Mouse (Mus musculus): ENCODE measurements around the gene Grm1. TPM values are rescaled to one million over a fixed set of nuclear protein-coding genes. Genes with fewer than 3 reads are reported as not detected.

The Grm1 gene
- total and polyA plus RNA-seq, 2 experiments from 2014 or later: 13.9 to 29.8 TPM

DNA sequence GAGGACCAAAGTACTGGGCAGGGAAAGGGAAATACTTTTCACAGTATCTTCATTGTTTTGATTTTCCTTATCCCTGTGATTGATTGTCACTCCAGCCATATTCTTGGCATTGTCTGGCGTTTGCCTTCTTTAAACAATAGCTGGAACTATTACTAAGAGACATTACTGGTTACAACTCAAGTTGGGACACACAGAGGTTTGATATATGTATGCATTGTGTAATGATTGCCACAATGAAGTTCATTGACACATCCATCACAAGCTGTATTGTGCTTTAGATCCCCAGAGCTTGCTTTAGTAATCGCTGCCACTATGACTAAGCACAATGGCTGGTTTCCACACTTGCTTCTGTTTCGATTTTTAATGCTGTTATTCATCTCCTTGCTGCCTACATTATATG is 341.4 kb downstream of the Grm1 start:
- Histone ChIP-seq H3K4me2 (ENCODE audit: low read depth, low read length) (no peak overlapping the region), H3K27ac (no peak overlapping the region), H3K9ac (replicated peaks; ENCODE audit: low read length) (no peak overlapping the region), H3K9me3 (ENCODE audit: low read length) (no peaks in the 10 kb centered on the region), H3K36me3 (ENCODE audit: insufficient read depth, low read length) (no peaks in the 10 kb centered on the region), H3K4me1 (ENCODE audit: insufficient read depth, low read length) (no peaks in the 10 kb centered on the region), H3K4me3 (ENCODE audit: low read length) (no peak overlapping the region), H3K27me3 (ENCODE audit: insufficient read depth, low read length) (no peaks in the 10 kb centered on the region)
- no peak for TF ChIP-seq CTCF (IDR thresholded peaks at IDR 0.05; ENCODE audit: low read depth)
- DNase-seq (ENCODE audit: low spot score) (no peak), ATAC-seq (no peak)
- WGBS: 63% methylated on average over 3 of the region's 3 CpGs

DNA sequence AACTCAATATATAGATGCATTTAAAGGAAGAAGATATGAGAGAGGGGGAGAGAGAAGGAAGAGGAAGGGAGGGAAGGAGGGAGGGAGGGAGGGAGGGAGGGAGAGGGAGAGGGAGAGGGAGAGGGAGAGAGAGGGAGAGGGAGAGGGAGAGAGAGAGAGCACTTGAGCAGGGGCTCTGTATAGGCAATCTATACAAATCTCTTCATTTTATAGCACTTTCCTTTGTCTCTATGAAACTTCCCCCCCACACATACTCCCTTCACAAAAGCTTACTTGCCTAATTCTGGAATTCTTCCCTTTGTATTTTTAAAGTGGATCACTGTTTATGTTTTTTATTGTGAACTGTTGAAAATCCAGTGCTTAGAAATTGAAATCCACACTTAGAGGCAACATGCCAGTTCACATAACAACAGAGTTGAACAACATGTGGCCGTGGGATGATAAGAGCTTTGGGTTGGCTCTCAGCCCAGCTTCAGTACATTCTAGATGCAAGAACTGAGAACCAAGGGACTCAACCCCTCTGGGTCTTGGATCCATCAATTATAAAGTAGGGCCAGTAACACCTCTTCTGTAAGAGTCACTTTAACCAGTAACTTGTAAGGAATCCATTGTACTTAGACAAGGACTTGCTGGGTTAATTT is 345.0 kb downstream of the Grm1 start:
- Histone ChIP-seq H3K4me2 (ENCODE audit: low read depth, low read length) (no peak overlapping the region), H3K9me3 (ENCODE audit: low read length) (no peaks in the 10 kb centered on the region), H3K9ac (replicated peaks; ENCODE audit: low read length) (no peak overlapping the region), H3K27ac (no peak overlapping the region), H3K4me1 (ENCODE audit: insufficient read depth, low read length) (no peaks in the 10 kb centered on the region), H3K27me3 (ENCODE audit: insufficient read depth, low read length) (no peaks in the 10 kb centered on the region), H3K36me3 (ENCODE audit: insufficient read depth, low read length) (no peaks in the 10 kb centered on the region), H3K4me3 (ENCODE audit: low read length) (no peak overlapping the region)
- no peak for ATAC-seq
- peak; percentile 43 for DNase-seq (ENCODE audit: low spot score)
- 37% methylated on average over 1 of the region's 1 CpGs for whole genome bisulfite sequencing
- TF ChIP-seq CTCF (IDR thresholded peaks at IDR 0.05; ENCODE audit: low read depth): no peak

DNA sequence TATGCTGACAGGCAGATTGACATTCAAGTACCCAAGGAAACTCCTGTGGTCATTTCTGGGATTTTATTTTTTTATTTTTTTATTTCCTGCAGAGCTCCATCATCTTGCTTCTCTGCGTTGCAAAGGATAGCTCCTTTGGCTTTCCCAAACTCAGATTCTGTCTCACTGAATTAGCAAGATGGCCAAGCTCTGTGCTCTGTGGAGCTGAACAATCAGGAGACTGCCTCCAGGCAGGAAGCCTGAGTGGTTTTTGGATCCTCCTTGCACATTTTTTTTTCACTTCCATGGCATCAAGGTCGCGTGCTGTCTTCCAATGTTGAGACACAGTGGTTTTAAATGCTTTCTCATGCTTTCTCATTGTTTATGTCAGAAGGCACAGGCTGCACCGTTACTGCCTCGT is 347.6 kb downstream of the Grm1 start:
- no peak overlapping the region for H3K9ac ChIP-seq (replicated peaks; ENCODE audit: low read length)
- ATAC-seq (peak; percentile 64; the same call in 1 of the 2 replicates), DNase-seq (ENCODE audit: low spot score) (peak; percentile 53)
- TF ChIP-seq CTCF (IDR thresholded peaks at IDR 0.05; ENCODE audit: low read depth): no peak
- H3K27me3 ChIP-seq (ENCODE audit: insufficient read depth, low read length): no peaks in the 10 kb centered on the region
- H3K4me3 ChIP-seq (ENCODE audit: low read length): no peak overlapping the region
- no peaks in the 10 kb centered on the region for H3K9me3 ChIP-seq (ENCODE audit: low read length)
- H3K4me1 ChIP-seq (ENCODE audit: insufficient read depth, low read length): no peaks in the 10 kb centered on the region
- H3K36me3 ChIP-seq (ENCODE audit: insufficient read depth, low read length): no peaks in the 10 kb centered on the region
- H3K27ac ChIP-seq: no peak overlapping the region
- H3K4me2 ChIP-seq (ENCODE audit: low read depth, low read length): no peak overlapping the region
- WGBS: 33% methylated on average over 5 of the region's 5 CpGs

DNA sequence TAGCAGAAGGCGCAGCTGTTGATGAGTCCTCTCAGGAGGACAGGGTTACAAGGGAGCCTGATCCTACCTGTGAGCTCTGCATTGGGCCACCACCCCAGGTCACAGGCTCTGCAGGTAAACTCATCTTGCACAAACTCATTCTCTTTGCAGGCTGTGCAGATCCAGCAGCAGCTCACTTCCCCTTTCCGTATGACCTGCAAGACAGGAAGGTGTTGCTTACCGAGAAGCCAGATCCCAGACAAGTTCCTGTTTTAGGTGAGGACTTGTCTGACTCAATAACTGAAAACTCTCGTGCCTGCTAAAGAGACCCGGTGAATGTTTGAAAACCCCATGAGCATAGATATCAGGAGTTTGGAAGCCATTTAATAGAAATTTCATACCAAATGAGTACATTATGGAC is 349.1 kb downstream of the Grm1 start:
- WGBS: 89% methylated on average over 5 of the region's 5 CpGs
- H3K4me3 ChIP-seq (ENCODE audit: low read length): no peak overlapping the region
- no peaks in the 10 kb centered on the region for H3K9me3 ChIP-seq (ENCODE audit: low read length)
- H3K27ac ChIP-seq: no peak overlapping the region
- H3K36me3 ChIP-seq (ENCODE audit: insufficient read depth, low read length): no peaks in the 10 kb centered on the region
- H3K9ac ChIP-seq (replicated peaks; ENCODE audit: low read length): no peak overlapping the region
- no peak for TF ChIP-seq CTCF (IDR thresholded peaks at IDR 0.05; ENCODE audit: low read depth)
- no peaks in the 10 kb centered on the region for H3K27me3 ChIP-seq (ENCODE audit: insufficient read depth, low read length)
- no peaks in the 10 kb centered on the region for H3K4me1 ChIP-seq (ENCODE audit: insufficient read depth, low read length)
- H3K4me2 ChIP-seq (ENCODE audit: low read depth, low read length): no peak overlapping the region
- ATAC-seq: no peak
- no peak for DNase-seq (ENCODE audit: low spot score)

DNA sequence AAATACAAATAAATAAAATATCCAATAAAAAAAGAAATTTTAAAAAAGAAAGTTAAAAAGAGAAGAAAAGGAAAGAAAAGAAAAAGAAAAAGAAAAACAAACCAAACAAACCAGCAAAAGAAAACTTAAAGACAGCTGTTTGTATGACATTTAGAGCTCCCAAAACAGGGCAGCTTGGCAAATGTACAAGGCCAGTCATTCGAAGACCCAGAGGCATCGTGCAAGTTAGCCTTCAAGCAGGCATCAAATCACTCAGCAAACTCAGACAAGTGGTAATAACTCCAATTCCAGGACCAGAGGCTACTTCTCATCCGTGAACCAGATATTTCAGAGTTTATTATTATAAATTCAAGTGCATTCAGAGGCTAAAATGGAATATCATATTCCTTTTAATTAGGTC is 355.7 kb downstream of the Grm1 start:
- DNase-seq (ENCODE audit: low spot score) (no peak), ATAC-seq (no peak)
- H3K27me3 ChIP-seq (ENCODE audit: insufficient read depth, low read length): no peaks in the 10 kb centered on the region
- no peak overlapping the region for H3K4me2 ChIP-seq (ENCODE audit: low read depth, low read length)
- no peak overlapping the region for H3K9ac ChIP-seq (replicated peaks; ENCODE audit: low read length)
- TF ChIP-seq CTCF (IDR thresholded peaks at IDR 0.05; ENCODE audit: low read depth): no peak
- no peaks in the 10 kb centered on the region for H3K4me1 ChIP-seq (ENCODE audit: insufficient read depth, low read length)
- H3K27ac ChIP-seq: no peak overlapping the region
- H3K36me3 ChIP-seq (ENCODE audit: insufficient read depth, low read length): no peaks in the 10 kb centered on the region
- WGBS: 76% methylated on average over 3 of the region's 3 CpGs
- no peak overlapping the region for H3K4me3 ChIP-seq (ENCODE audit: low read length)
- no peaks in the 10 kb centered on the region for H3K9me3 ChIP-seq (ENCODE audit: low read length)

DNA sequence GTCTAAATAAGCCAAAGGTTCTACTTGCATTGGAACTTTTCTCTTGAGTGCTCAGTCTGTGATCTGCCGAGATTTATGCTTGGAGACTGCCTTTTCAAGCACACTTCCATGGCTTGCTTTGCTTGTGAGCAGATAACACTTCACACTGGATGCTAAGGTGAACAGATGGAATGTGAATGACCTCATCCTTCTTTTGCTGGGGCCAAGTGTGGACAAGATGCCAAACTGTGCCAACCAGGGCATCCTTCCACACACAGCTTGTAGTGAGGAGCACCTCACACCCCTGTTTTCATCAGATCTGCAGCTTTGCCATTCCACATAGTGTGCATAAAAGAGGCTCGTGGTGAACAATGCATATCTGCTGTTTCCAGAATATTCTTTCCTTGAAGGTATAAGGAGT is 371.3 kb downstream of the Grm1 start:
- Histone ChIP-seq H3K27ac (peak overlapping the region; percentile 7; the same call in 1 of the 2 replicates), H3K9me3 (ENCODE audit: low read length) (no peaks in the 10 kb centered on the region), H3K9ac (replicated peaks; ENCODE audit: low read length) (no peak overlapping the region), H3K4me2 (ENCODE audit: low read depth, low read length) (no peak overlapping the region), H3K36me3 (ENCODE audit: insufficient read depth, low read length) (no peaks in the 10 kb centered on the region), H3K4me1 (ENCODE audit: insufficient read depth, low read length) (no peaks in the 10 kb centered on the region), H3K4me3 (ENCODE audit: low read length) (no peak overlapping the region), H3K27me3 (ENCODE audit: insufficient read depth, low read length) (no peaks in the 10 kb centered on the region)
- no peak for TF ChIP-seq CTCF (IDR thresholded peaks at IDR 0.05; ENCODE audit: low read depth)
- DNase-seq (ENCODE audit: low spot score) (peak; percentile 43), ATAC-seq (peak; percentile 80)
- WGBS: 62% methylated on average over 2 of the region's 2 CpGs

DNA sequence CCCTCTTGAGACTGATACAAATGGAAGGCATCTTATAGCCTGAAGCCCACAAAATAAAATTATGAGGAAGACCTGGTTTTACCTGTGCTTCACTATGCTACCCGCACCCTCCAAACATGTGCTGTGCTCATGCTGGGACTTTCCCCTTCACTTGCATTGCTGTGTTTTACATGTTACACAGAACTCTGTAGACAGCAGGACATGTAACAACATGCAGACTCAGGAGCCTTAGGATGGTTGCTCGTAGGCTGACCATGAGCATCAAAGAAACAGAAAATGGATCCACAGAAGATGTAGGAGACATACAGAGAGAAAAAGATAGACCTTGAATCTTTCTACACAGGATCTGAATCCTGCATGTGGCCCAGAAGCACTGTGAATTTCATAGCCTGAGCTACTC is 371.8 kb downstream of the Grm1 start:
- ATAC-seq: no peak

More for the DNA sequence above, 371.8 kb downstream of the Grm1 start:
- Histone ChIP-seq H3K27ac (peak overlapping the region; percentile 7; the same call in 1 of the 2 replicates), H3K9me3 (ENCODE audit: low read length) (no peaks in the 10 kb centered on the region), H3K9ac (replicated peaks; ENCODE audit: low read length) (no peak overlapping the region), H3K4me2 (ENCODE audit: low read depth, low read length) (no peak overlapping the region), H3K4me1 (ENCODE audit: insufficient read depth, low read length) (no peaks in the 10 kb centered on the region), H3K27me3 (ENCODE audit: insufficient read depth, low read length) (no peaks in the 10 kb centered on the region), H3K36me3 (ENCODE audit: insufficient read depth, low read length) (no peaks in the 10 kb centered on the region), H3K4me3 (ENCODE audit: low read length) (no peak overlapping the region)
- no peak for DNase-seq (ENCODE audit: low spot score)
- TF ChIP-seq CTCF (IDR thresholded peaks at IDR 0.05; ENCODE audit: low read depth): no peak
- 96% methylated on average over 2 of the region's 2 CpGs for WGBS

Data from hindbrain, postnatal 0 days (tissue).